Mouse (Mus musculus) monocyte, adult 5-6 weeks (primary cell): ENCODE data around the gene Trim25. TPM values are rescaled to one million over a fixed set of nuclear protein-coding genes. Genes with fewer than 3 reads are reported as not detected.

ENCODE experiments used
- total RNA-seq: library from RNA; stranded (forward); fragments of 200-1000, 200-491, 200-594 nt; gene quantifications from 3 replicates; pipeline ENCODE4 v1.2.3, GENCODE M21; 2017

Gene Trim25
- total RNA-seq, 1 experiment from 2014 or later, result 82.1 TPM

Other genes starting within 250 kb of the Trim25 start
- gene Akap1, start 134.8 kb upstream of the Trim25 start, total RNA-seq, result 0.38 to 2.7 TPM (median 1.2 TPM) in 3 replicates
- 36.8 to 48.1 TPM (median 46.4 TPM) in 3 replicates for gene Scpep1, start 43.9 kb upstream of the Trim25 start, total RNA-seq
- not detected in 3 replicates for gene Elobl, start 32.4 kb upstream of the Trim25 start, total RNA-seq
- gene Coil, start 29.1 kb upstream of the Trim25 start, total RNA-seq, result 3.2 to 10.6 TPM (median 7.6 TPM) in 3 replicates
- 4.6 to 8.2 TPM (median 8.2 TPM) in 3 replicates for gene Dgke, start 67.5 kb downstream of the Trim25 start, total RNA-seq
- not detected in 3 replicates for gene Gm525, start 74.5 kb downstream of the Trim25 start, total RNA-seq